Mouse (Mus musculus): Measurements from ENCODE around the gene Shc4.

Shc4 gene

GRCm38 (mm10) chr2:125684559-125685440, 39.1 kb downstream of the Shc4 start:
- no peak for DNase-seq (ENCODE audit: low spot score)

DNA sequence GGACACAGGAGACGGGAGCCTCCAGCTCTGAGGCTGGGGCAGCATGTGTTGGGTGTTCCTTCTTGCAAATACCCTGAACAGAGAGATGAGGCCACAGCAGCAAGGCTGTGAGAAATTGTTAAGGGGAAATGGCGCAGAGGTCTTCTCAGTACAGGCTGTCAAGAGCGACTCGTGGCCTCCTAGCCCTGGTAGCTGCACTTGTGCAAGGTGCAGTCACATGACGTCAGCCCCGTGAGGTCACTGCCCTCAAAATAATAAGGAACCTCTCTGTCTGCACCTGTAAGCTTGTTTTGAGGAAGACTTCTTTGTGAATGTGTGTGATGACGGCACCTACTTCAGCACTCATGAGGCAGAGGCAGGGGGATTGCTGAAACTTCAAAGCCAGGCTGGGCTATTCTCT, 40.1 kb downstream of the Shc4 start:
- DNase-seq (ENCODE audit: low spot score), result no peak

GRCm38 (mm10) chr2:125681811-125682210, 42.1 kb downstream of the Shc4 start:
- DNase-seq (ENCODE audit: low spot score), result no peak

GRCm38 (mm10) chr2:125672957-125673631, 50.9 kb downstream of the Shc4 start, which contains the start of gene Eid1:
TSS of gene Eid1 (plus strand) at chr2:125673095.
- peak; percentile 69 for DNase-seq (ENCODE audit: low spot score)

- DNase-seq (ENCODE audit: low spot score), result peak; percentile 3
Observed at GRCm38 (mm10) chr2:125672568-125672956, 51.4 kb downstream of the Shc4 start.

- DNase-seq (ENCODE audit: low spot score), result peak; percentile 31
Observed at GRCm38 (mm10) chr2:125670846-125671245, 53.1 kb downstream of the Shc4 start.

- DNase-seq (ENCODE audit: low spot score), result no peak
Observed at GRCm38 (mm10) chr2:125667721-125668120, 56.2 kb downstream of the Shc4 start.

GRCm38 (mm10) chr2:125667184-125667583, 56.8 kb downstream of the Shc4 start:
- DNase-seq (ENCODE audit: low spot score), result peak; percentile 36

DNA sequence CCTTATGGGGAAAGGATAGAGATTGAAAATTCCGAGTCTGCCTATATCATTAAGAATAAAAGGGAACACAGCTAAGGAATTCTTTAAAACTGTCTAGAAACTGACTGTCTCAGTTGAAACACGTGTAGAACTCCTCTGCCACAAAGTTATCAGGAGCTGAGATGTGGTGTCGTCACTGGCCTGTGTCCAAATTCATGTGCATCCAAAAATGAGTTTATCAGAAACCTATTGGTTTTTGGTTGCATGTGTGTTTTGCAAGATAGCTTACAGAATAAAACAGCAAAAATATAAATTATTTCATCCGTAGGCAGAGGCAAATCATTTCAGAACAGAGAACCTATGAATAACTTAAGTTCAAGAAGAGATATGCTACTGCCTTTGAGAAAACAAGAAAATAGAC, 57.3 kb downstream of the Shc4 start:
- DNase-seq (ENCODE audit: low spot score), result no peak

DNA sequence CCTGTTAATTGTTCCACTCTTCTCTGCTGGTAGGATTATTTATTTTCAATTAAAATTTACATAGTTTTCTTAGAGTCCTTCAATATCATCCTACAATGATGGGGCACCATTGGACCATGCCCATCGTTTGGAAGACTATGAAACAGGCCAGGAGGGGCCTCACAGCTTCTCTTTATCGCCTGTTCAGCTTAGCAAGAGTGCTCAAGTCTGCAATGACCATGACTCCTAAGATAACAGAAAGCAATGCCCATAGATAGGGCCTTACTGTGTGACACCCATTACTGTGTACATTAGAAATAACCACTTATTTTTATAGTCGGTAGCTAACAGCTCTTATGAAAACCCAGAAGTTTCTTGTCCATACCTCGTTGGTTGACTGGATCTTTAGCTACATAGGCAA, 58.0 kb downstream of the Shc4 start:
- no peak for DNase-seq (ENCODE audit: low spot score)

- DNase-seq (ENCODE audit: low spot score), result no peak
Observed at GRCm38 (mm10) chr2:125665213-125665612, 58.7 kb downstream of the Shc4 start.

DNA sequence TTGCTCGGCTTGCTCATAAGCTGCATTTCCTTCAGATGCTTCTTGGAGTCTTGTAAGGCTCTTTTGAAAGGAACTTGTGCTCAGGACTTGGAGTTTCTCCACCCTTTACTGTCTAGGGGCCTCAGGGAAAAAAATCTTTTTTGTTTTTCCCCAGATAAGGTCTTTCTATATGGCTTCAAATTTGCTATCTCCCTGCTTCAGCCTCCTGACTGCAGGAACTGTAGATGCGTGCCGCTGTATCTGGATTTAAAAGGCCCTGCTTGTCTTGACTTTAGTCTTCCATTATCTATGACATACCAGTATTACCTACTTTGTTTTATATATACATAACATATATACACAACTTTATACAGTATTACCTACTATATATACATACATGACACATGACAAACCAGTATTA, 61.4 kb downstream of the Shc4 start:
- DNase-seq (ENCODE audit: low spot score), result no peak

GRCm38 (mm10) chr2:125661156-125661555, 62.8 kb downstream of the Shc4 start:
- no peak for DNase-seq (ENCODE audit: low spot score)

DNA sequence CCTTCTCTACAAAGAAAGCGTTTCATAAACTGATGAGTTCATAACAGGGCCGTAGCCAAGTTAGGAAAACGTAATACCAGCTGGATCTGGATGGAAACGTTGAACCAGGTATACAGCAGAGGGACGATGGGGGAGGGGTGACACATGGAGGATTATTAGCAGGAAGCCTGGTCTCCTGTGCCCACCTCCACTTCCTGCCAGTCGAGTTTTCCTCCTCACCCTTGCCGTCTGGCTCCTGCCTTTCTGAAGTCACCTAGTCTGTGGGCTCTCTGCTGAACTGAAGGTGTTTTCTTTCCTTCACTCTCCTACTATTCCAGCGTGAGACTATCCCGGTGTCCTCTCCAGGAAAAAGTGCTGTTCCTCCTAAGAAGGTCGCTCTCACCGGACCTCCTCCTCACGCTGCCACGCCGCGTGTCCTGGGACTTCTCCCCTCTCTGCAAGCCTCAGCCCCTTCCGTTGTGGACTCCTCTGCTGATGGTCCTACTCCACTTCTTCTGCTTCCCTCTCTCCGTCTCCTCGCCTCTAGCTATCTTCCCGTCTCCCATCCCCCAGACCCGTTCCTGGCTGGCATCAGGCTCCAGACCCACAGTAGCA, 63.3 kb downstream of the Shc4 start:
- DNase-seq (ENCODE audit: low spot score), result no peak

- DNase-seq (ENCODE audit: low spot score), result peak; percentile 76
Observed at GRCm38 (mm10) chr2:125659823-125660536, 64.0 kb downstream of the Shc4 start.

GRCm38 (mm10) chr2:125655391-125655790, 68.6 kb downstream of the Shc4 start:
- DNase-seq (ENCODE audit: low spot score), result no peak

- DNase-seq (ENCODE audit: low spot score), result no peak
Observed at GRCm38 (mm10) chr2:125653286-125653685, 70.7 kb downstream of the Shc4 start.

- DNase-seq (ENCODE audit: low spot score), result no peak
Observed at GRCm38 (mm10) chr2:125651563-125651962, 72.4 kb downstream of the Shc4 start.

DNA sequence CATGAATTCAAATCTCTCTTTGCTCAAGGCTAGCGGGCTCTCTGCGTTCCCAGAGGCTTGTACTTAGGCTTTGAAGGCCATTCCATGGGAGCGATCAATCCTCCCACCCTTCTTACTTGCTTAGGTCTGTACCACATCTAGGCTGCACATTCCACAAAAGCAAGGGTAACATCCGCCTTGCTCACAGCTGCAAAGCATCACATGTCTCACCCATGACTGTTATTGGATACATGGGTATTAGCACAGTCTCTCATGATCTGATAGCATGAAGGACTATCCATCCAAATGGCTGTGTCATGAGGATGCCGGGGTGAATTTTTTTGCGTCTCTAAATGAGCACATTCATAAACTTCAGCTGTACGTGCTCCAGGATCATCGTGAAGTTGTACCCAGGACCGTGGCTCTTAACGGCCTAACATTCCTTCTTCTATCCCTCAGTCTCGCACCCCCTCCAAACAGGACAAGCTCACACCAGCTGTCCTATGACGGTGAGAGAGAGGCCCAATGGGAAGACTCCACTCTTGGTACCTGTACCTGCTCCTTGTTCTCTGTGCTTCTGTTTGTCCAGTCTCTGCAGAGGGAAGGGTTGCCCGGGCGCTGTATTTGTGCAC, 73.1 kb downstream of the Shc4 start:
- DNase-seq (ENCODE audit: low spot score), result no peak

DNA sequence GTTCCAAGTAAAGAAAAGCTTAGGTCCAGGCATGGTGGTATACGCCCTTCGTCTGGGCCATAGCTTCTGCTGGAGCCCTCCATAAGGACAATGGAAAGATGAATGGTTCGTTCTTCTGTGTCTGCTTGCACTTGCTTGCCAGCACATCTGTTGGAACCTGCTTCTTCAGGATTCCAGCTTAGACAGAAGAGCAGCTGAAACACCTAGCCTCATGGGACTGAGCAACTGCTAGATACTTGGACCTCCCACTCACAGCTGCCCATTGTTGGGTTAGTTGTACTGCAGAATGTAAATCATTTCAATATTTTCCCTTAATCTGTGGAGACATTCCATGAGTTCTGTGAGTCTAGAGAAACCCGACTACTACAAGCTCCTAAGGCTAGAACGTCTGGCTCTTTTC, 73.9 kb downstream of the Shc4 start:
- DNase-seq (ENCODE audit: low spot score), result no peak

DNA sequence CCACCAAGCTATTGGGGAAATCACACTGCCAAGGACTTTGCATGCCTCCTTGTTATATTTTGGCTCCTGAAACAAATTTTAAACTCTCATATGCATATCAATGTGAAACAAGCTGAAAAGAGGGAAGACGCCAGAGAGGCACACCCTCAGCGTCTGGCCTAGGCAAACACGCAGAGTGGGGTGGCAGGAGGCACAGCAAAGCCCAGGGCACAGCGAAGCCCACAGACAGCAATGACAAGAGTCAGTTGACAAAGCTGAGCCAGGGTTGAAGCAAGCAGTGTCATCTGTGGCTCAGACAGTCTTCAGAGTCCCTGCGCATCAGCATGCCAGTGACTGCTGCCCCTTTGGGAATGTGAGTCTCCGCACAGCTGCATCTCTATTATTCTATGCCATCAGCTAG, 79.0 kb downstream of the Shc4 start:
- DNase-seq (ENCODE audit: low spot score), result no peak

- DNase-seq (ENCODE audit: low spot score), result no peak
Observed at GRCm38 (mm10) chr2:125637331-125637730, 86.6 kb downstream of the Shc4 start.
